Mouse (Mus musculus): Measurements from ENCODE around the gene Mrgpre.

DNA sequence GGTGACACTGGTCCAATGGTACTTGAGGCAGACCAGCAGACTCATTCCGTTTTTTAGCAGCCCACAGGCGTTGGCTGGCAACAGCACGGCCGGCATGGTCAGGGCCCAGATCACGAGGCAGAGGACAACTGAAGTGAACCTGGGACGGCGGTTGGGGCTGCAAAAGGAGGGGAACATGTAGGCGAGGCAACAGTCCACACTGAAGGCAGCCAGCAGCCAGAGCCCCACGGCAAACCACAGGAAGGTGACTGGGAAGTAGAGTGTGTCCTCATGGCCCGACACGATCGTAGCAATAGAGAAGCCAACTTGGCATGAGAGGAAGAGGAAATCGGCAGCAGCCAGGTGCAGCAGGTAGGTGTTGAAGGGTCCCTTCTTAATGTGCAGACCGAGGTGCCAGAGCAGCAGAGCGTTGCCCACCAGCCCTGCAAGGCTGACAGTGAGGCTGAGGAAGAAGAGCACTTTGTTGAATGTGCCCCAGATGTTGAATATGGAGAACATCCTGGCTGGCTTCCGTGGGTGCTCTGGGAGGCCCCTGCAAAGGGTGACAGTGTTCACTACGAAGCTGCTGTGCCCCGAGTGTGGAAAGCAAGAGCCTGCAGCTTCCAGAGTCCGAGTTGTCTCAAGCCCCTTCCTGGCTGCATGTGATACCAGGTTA is 19.3 kb downstream of the Mrgpre start:
- no peak for TF ChIP-seq EP300 (optimal IDR thresholded peaks at IDR 0.05)
- TF ChIP-seq CTCF (IDR thresholded peaks at IDR 0.05; ENCODE audit: low read depth): no peak
